Mouse (Mus musculus): ENCODE data around the gene Prss35. TPM values are rescaled to one million over a fixed set of nuclear protein-coding genes. Genes with fewer than 3 reads are reported as not detected.

Prss35 gene
- polyA plus RNA-seq (2015; fragmentation: Nextera tagmentation; extraction: Ambion mirVana), result 0.78 and 1.1 TPM in 2 replicates

GRCm38 (mm10) chr9:86742959-86743911 is at the start of gene Prss35:
Gene Prss35, plus strand, starts transcription at chr9:86743649.
- Histone ChIP-seq H3K36me3 (no peaks in the 10 kb centered on the region), H3K27ac (replicated peaks) (no peak within 1 kb of the TSS), H3K4me2 (replicated peaks) (peak within 1 kb of the TSS; percentile 59), H3K27me3 (no peaks in the 10 kb centered on the region), H3K4me1 (peaks cover 13% of the 10 kb centered on the region), H3K9me3 (no peaks in the 10 kb centered on the region), H3K4me3 (peak within 1 kb of the TSS; percentile 37), H3K9ac (replicated peaks) (peak within 1 kb of the TSS; percentile 42)
- WGBS, result 2% methylated on average over 19 of the region's 19 CpGs
- peak; percentile 83 for ATAC-seq (replicated peaks)

GRCm38 (mm10) chr9:86693935-86694334 is 49.5 kb upstream of the Prss35 start:
- 92% methylated on average over 6 of the region's 6 CpGs for WGBS
- Histone ChIP-seq H3K9me3 (no peaks in the 10 kb centered on the region), H3K27ac (replicated peaks) (no peak overlapping the region), H3K27me3 (no peaks in the 10 kb centered on the region), H3K9ac (replicated peaks) (no peak overlapping the region), H3K36me3 (no peaks in the 10 kb centered on the region), H3K4me1 (peaks cover 6% of the 10 kb centered on the region; the same call in 1 of the 2 replicates), H3K4me2 (replicated peaks) (no peak overlapping the region), H3K4me3 (no peak overlapping the region)
- ATAC-seq (replicated peaks), result no peak

GRCm38 (mm10) chr9:86694644-86695043 is 48.8 kb upstream of the Prss35 start:
- Histone ChIP-seq H3K9me3 (no peaks in the 10 kb centered on the region), H3K4me1 (peaks cover 6% of the 10 kb centered on the region; the same call in 1 of the 2 replicates), H3K27ac (replicated peaks) (no peak overlapping the region), H3K36me3 (no peaks in the 10 kb centered on the region), H3K4me3 (no peak overlapping the region), H3K9ac (replicated peaks) (no peak overlapping the region), H3K4me2 (replicated peaks) (no peak overlapping the region), H3K27me3 (no peaks in the 10 kb centered on the region)
- 90% methylated on average over 7 of the region's 7 CpGs for WGBS
- ATAC-seq (replicated peaks), result no peak

- peak overlapping the region; percentile 93 for H3K4me2 ChIP-seq (replicated peaks)
- under 1% methylated on average over 55 of the region's 56 CpGs for WGBS
- H3K4me3 ChIP-seq, result peak overlapping the region; percentile 84
- H3K9me3 ChIP-seq, result no peaks in the 10 kb centered on the region
- peak; percentile 76 for ATAC-seq (replicated peaks)
- H3K4me1 ChIP-seq, result peaks cover 6% of the 10 kb centered on the region; the same call in 1 of the 2 replicates
- 0 out of 2 replicates have a peak overlapping the region, but pooled peaks have one; percentile 1 for H3K27ac ChIP-seq (replicated peaks)
- no peaks in the 10 kb centered on the region for H3K36me3 ChIP-seq
- no peaks in the 10 kb centered on the region for H3K27me3 ChIP-seq
- H3K9ac ChIP-seq (replicated peaks), result peak overlapping the region; percentile 68
These were observed 48.1 kb upstream of the Prss35 start for GRCm38 (mm10) chr9:86695199-86695817.

- H3K4me2 ChIP-seq (replicated peaks), result peak within 1 kb of the TSS; percentile 93
- peak; percentile 78 for ATAC-seq (replicated peaks)
- H3K4me1 ChIP-seq, result peaks cover 6% of the 10 kb centered on the region; the same call in 1 of the 2 replicates
- peak within 1 kb of the TSS; percentile 84 for H3K4me3 ChIP-seq
- H3K9ac ChIP-seq (replicated peaks), result peak within 1 kb of the TSS; percentile 68
- H3K36me3 ChIP-seq, result no peaks in the 10 kb centered on the region
- H3K27me3 ChIP-seq, result no peaks in the 10 kb centered on the region
- no peaks in the 10 kb centered on the region for H3K9me3 ChIP-seq
- 0 out of 2 replicates have a peak within 1 kb of the TSS, but pooled peaks have one; percentile 1 for H3K27ac ChIP-seq (replicated peaks)
- under 1% methylated on average over 38 of the region's 46 CpGs for WGBS
These were observed 47.6 kb upstream of the Prss35 start, which contains the start of gene Me1 for GRCm38 (mm10) chr9:86695818-86696261. Gene Me1, minus strand, starts transcription at chr9:86695953.

GRCm38 (mm10) chr9:86701264-86701663 is 42.2 kb upstream of the Prss35 start:
- no peak overlapping the region for H3K4me3 ChIP-seq
- H3K27me3 ChIP-seq, result no peaks in the 10 kb centered on the region
- H3K9ac ChIP-seq (replicated peaks), result no peak overlapping the region
- H3K4me2 ChIP-seq (replicated peaks), result no peak overlapping the region
- 32% methylated on average over 5 of the region's 5 CpGs for whole genome bisulfite sequencing
- ATAC-seq (replicated peaks), result no peak
- no peaks in the 10 kb centered on the region for H3K36me3 ChIP-seq
- H3K4me1 ChIP-seq, result 0 out of 2 replicates have a peak, but pooled peaks cover 2% of the 10 kb centered on the region
- no peaks in the 10 kb centered on the region for H3K9me3 ChIP-seq
- H3K27ac ChIP-seq (replicated peaks), result no peak overlapping the region

GRCm38 (mm10) chr9:86701844-86702243 is 41.6 kb upstream of the Prss35 start:
- no peak for ATAC-seq (replicated peaks)
- no peaks in the 10 kb centered on the region for H3K27me3 ChIP-seq
- WGBS, result 25% methylated on average over 2 of the region's 2 CpGs

GRCm38 (mm10) chr9:86707431-86707830 is 36.0 kb upstream of the Prss35 start:
- WGBS, result 72% methylated on average over 1 of the region's 1 CpGs

More at GRCm38 (mm10) chr9:86701844-86702243, 41.6 kb upstream of the Prss35 start:
- no peaks in the 10 kb centered on the region for H3K4me1 ChIP-seq
- H3K27ac ChIP-seq (replicated peaks), result no peak overlapping the region
- no peak overlapping the region for H3K4me2 ChIP-seq (replicated peaks)
- H3K9me3 ChIP-seq, result no peaks in the 10 kb centered on the region
- no peak overlapping the region for H3K4me3 ChIP-seq
- H3K36me3 ChIP-seq, result no peaks in the 10 kb centered on the region
- H3K9ac ChIP-seq (replicated peaks), result no peak overlapping the region

GRCm38 (mm10) chr9:86708921-86709320 is 34.5 kb upstream of the Prss35 start:
- Histone ChIP-seq H3K4me3 (no peak overlapping the region), H3K4me2 (replicated peaks) (no peak overlapping the region), H3K9me3 (no peaks in the 10 kb centered on the region), H3K36me3 (no peaks in the 10 kb centered on the region), H3K9ac (replicated peaks) (no peak overlapping the region), H3K27ac (replicated peaks) (no peak overlapping the region), H3K27me3 (no peaks in the 10 kb centered on the region), H3K4me1 (no peaks in the 10 kb centered on the region)
- ATAC-seq (replicated peaks), result no peak
- WGBS, result 80% methylated on average over 6 of the region's 6 CpGs

More at GRCm38 (mm10) chr9:86707431-86707830, 36.0 kb upstream of the Prss35 start:
- no peak for ATAC-seq (replicated peaks)
- H3K9me3 ChIP-seq, result no peaks in the 10 kb centered on the region
- H3K4me3 ChIP-seq, result no peak overlapping the region
- no peak overlapping the region for H3K4me2 ChIP-seq (replicated peaks)
- H3K4me1 ChIP-seq, result no peaks in the 10 kb centered on the region
- no peak overlapping the region for H3K27ac ChIP-seq (replicated peaks)
- no peak overlapping the region for H3K9ac ChIP-seq (replicated peaks)
- no peaks in the 10 kb centered on the region for H3K36me3 ChIP-seq
- no peaks in the 10 kb centered on the region for H3K27me3 ChIP-seq

GRCm38 (mm10) chr9:86710091-86710634 is 33.3 kb upstream of the Prss35 start:
- 94% methylated on average over 2 of the region's 2 CpGs for WGBS
- Histone ChIP-seq H3K36me3 (no peaks in the 10 kb centered on the region), H3K4me3 (no peak overlapping the region), H3K27me3 (no peaks in the 10 kb centered on the region), H3K4me1 (no peaks in the 10 kb centered on the region), H3K9ac (replicated peaks) (no peak overlapping the region), H3K4me2 (replicated peaks) (no peak overlapping the region), H3K9me3 (no peaks in the 10 kb centered on the region), H3K27ac (replicated peaks) (no peak overlapping the region)
- ATAC-seq (replicated peaks), result no peak

GRCm38 (mm10) chr9:86712648-86713047 is 30.8 kb upstream of the Prss35 start:
- H3K27ac ChIP-seq (replicated peaks), result no peak overlapping the region
- 69% methylated on average over 2 of the region's 2 CpGs for WGBS
- H3K36me3 ChIP-seq, result no peaks in the 10 kb centered on the region
- no peaks in the 10 kb centered on the region for H3K9me3 ChIP-seq
- ATAC-seq (replicated peaks), result no peak
- H3K9ac ChIP-seq (replicated peaks), result no peak overlapping the region
- no peaks in the 10 kb centered on the region for H3K4me1 ChIP-seq
- H3K27me3 ChIP-seq, result no peaks in the 10 kb centered on the region
- no peak overlapping the region for H3K4me2 ChIP-seq (replicated peaks)
- H3K4me3 ChIP-seq, result no peak overlapping the region

Measured in forebrain, embryonic 15.5 days (tissue).